Mouse (Mus musculus) MEL (cell line): Measurements from ENCODE around the gene Atp1a2. TPM values are rescaled to one million over a fixed set of nuclear protein-coding genes. Genes with fewer than 3 reads are reported as not detected.

ENCODE experiments used
- DNase-seq: peaks from one replicate; pipeline ENCODE4 v3.0.0; 2011; ENCODE audit warnings: low read depth, low spot score
- H3K27ac ChIP-seq: 2 replicates; pipeline ENCODE4 v1.5.1; 2012; ENCODE audit warnings: low read depth, mild to moderate bottlenecking, control low read depth, low read length, moderate library complexity; ENCODE audit not compliant: control insufficient read depth
- H3K27me3 ChIP-seq, 2 experiments: fragments of 150-350 bp in 1 of 2; sonication (generic) in 1 of 2; 2 replicates each; pipeline ENCODE4 v1.6.1; 2012; ENCODE audit warnings: low read length in 2 of 2, mild to moderate bottlenecking in 2 of 2, improper control_type of control experiment in 1 of 2, moderate library complexity in 1 of 2; ENCODE audit not compliant: insufficient read depth in 2 of 2, control insufficient read depth in 1 of 2
- H3K36me3 ChIP-seq, 2 experiments: 2 replicates each; pipeline ENCODE4 v1.6.1; 2012 to 2014; ENCODE audit warnings: low read length in 2 of 2, improper control_type of control experiment in 1 of 2, inconsistent platforms in 1 of 2, mild to moderate bottlenecking in 1 of 2; ENCODE audit not compliant: insufficient read depth in 2 of 2, control insufficient read depth in 1 of 2
- H3K4me1 ChIP-seq, 2 experiments: fragments of 150-350 bp in 1 of 2; sonication (generic) in 1 of 2; 2 replicates each; pipeline ENCODE4 v1.6.1; 2012; ENCODE audit warnings: low read length in 2 of 2, improper control_type of control experiment in 1 of 2, mild to moderate bottlenecking in 1 of 2; ENCODE audit not compliant: insufficient read depth in 2 of 2, control insufficient read depth in 1 of 2
- H3K4me3 ChIP-seq, 2 experiments: fragments of 150-350 bp in 1 of 2; sonication (generic) in 1 of 2; 2 replicates each; pipeline ENCODE4 v1.5.1; 2012; ENCODE audit warnings: low read depth in 2 of 2, low read length in 2 of 2, mild to moderate bottlenecking in 2 of 2, moderate library complexity in 2 of 2, control low read depth in 1 of 2, improper control_type of control experiment in 1 of 2; ENCODE audit not compliant: control insufficient read depth in 1 of 2, insufficient read depth in 1 of 2
- H3K79me2 ChIP-seq: 2 replicates; pipeline ENCODE4 v1.6.1; 2012; ENCODE audit warnings: mild to moderate bottlenecking, low read length, moderate library complexity; ENCODE audit not compliant: control insufficient read depth, poor library complexity, insufficient read depth
- H3K9ac ChIP-seq: 2 replicates; pipeline ENCODE4 v1.6.1; 2012; ENCODE audit warnings: low read depth, mild to moderate bottlenecking, control low read depth, low read length, moderate library complexity; ENCODE audit not compliant: control insufficient read depth, poor library complexity, severe bottlenecking
- H3K9me3 ChIP-seq: fragments of 150-350 bp; sonication (generic); replicated peaks from 2 replicates; pipeline ENCODE4 v1.6.1; 2012; ENCODE audit warnings: mild to moderate bottlenecking, low read length, improper control_type of control experiment, moderate library complexity; ENCODE audit not compliant: insufficient read depth
- CHD2 ChIP-seq: IDR thresholded peaks from 2 replicates; pipeline ENCODE4 v1.6.1; 2011; ENCODE audit warnings: low read length, improper control_type of control experiment
- CTCF ChIP-seq, 3 experiments: IDR thresholded peaks in 2 of 3; conservative IDR thresholded peaks in 1 of 3; 2 replicates each; pipeline ENCODE4 v1.5.1; 2011 to 2012; ENCODE audit warnings: low read length in 3 of 3, low read depth in 2 of 3, mild to moderate bottlenecking in 2 of 3, improper control_type of control experiment in 1 of 3, inconsistent platforms in 1 of 3, mixed read lengths in 1 of 3, moderate library complexity in 1 of 3; ENCODE audit not compliant: control insufficient read depth in 1 of 3, insufficient read depth in 1 of 3, poor library complexity in 1 of 3, severe bottlenecking in 1 of 3
- E2F4 ChIP-seq: IDR thresholded peaks from 2 replicates; pipeline ENCODE4 v1.6.1; 2011; ENCODE audit warnings: low read depth, low read length, improper control_type of control experiment, borderline replicate concordance
- GATA1 ChIP-seq: IDR thresholded peaks from 2 replicates; pipeline ENCODE4 v1.6.1; 2011; ENCODE audit warnings: low read depth, low read length, improper control_type of control experiment
- KAT2A ChIP-seq: conservative IDR thresholded peaks from 2 replicates; pipeline ENCODE4 v1.6.1; 2012; ENCODE audit warnings: low read depth, low read length, improper control_type of control experiment, inconsistent platforms
- MAFK ChIP-seq: IDR thresholded peaks from 2 replicates; pipeline ENCODE4 v1.6.1; 2011; ENCODE audit warnings: low read depth, mild to moderate bottlenecking, low read length, improper control_type of control experiment, borderline replicate concordance
- MAX ChIP-seq: IDR thresholded peaks from 2 replicates; pipeline ENCODE4 v1.6.1; 2011; ENCODE audit warnings: low read length, improper control_type of control experiment
- MAZ ChIP-seq: IDR thresholded peaks from 2 replicates; pipeline ENCODE4 v1.6.1; 2012; ENCODE audit warnings: low read depth, mild to moderate bottlenecking, inconsistent platforms, low read length, improper control_type of control experiment
- MYC ChIP-seq: IDR thresholded peaks from 2 replicates; pipeline ENCODE4 v1.6.1; 2011; ENCODE audit warnings: low read depth, mild to moderate bottlenecking, low read length, improper control_type of control experiment, moderate library complexity
- NELFE ChIP-seq: IDR thresholded peaks from 2 replicates; pipeline ENCODE4 v1.6.1; 2011; ENCODE audit warnings: low read depth, low read length, improper control_type of control experiment
- NRF1 ChIP-seq: IDR thresholded peaks from 2 replicates; pipeline ENCODE4 v1.6.1; 2014; ENCODE audit warnings: low read depth, mild to moderate bottlenecking, inconsistent platforms, low read length, improper control_type of control experiment, moderate library complexity; ENCODE audit not compliant: poor library complexity, insufficient read depth, severe bottlenecking
- POLR2AphosphoS2 ChIP-seq: IDR thresholded peaks from 2 replicates; pipeline ENCODE4 v1.6.1; 2011; ENCODE audit warnings: low read length, improper control_type of control experiment
- POLR2AphosphoS5 ChIP-seq: IDR thresholded peaks from 2 replicates; pipeline ENCODE4 v1.6.1; 2012; ENCODE audit warnings: low read depth, borderline replicate concordance, mild to moderate bottlenecking, inconsistent platforms, low read length, moderate library complexity, mixed read lengths
- SIN3A ChIP-seq: IDR thresholded peaks from 2 replicates; pipeline ENCODE4 v1.6.1; 2012; ENCODE audit warnings: low read length, improper control_type of control experiment, inconsistent platforms
- SMC3 ChIP-seq: IDR thresholded peaks from 2 replicates; pipeline ENCODE4 v1.6.1; 2011; ENCODE audit warnings: low read depth, low read length, improper control_type of control experiment
- TAL1 ChIP-seq: IDR thresholded peaks from 2 replicates; pipeline ENCODE4 v1.6.1; 2012; ENCODE audit warnings: mild to moderate bottlenecking, inconsistent platforms, low read length, moderate library complexity, mixed read lengths
- TBP ChIP-seq: IDR thresholded peaks from 2 replicates; pipeline ENCODE4 v1.8.0; 2011; ENCODE audit warnings: low read depth, low read length, improper control_type of control experiment
- TCF12 ChIP-seq: IDR thresholded peaks from 2 replicates; pipeline ENCODE4 v1.6.1; 2014; ENCODE audit warnings: low read depth, mild to moderate bottlenecking, inconsistent platforms, low read length, improper control_type of control experiment, moderate library complexity
- USF1 ChIP-seq: IDR thresholded peaks from 2 replicates; pipeline ENCODE4 v1.6.1; 2014; ENCODE audit warnings: low read depth, mild to moderate bottlenecking, inconsistent platforms, low read length, improper control_type of control experiment, moderate library complexity
- USF2 ChIP-seq, 2 experiments: IDR thresholded peaks; 2 replicates each; pipeline ENCODE4 v1.6.1; 2011 to 2012; ENCODE audit warnings: improper control_type of control experiment in 2 of 2, low read length in 2 of 2, borderline replicate concordance in 1 of 2, inconsistent platforms in 1 of 2, low read depth in 1 of 2, mild to moderate bottlenecking in 1 of 2; ENCODE audit not compliant: insufficient read depth in 1 of 2
- ZC3H11A ChIP-seq: IDR thresholded peaks from 2 replicates; pipeline ENCODE4 v1.6.1; 2012; ENCODE audit warnings: low read depth, mild to moderate bottlenecking, inconsistent platforms, low read length, improper control_type of control experiment
- ZKSCAN1 ChIP-seq: IDR thresholded peaks from 2 replicates; pipeline ENCODE4 v1.6.1; 2012; ENCODE audit warnings: low read depth, mild to moderate bottlenecking, inconsistent platforms, low read length, improper control_type of control experiment, moderate library complexity
- ZMIZ1 ChIP-seq: IDR thresholded peaks from 2 replicates; pipeline ENCODE4 v1.6.1; 2012; ENCODE audit warnings: low read depth, mild to moderate bottlenecking, inconsistent platforms, low read length, improper control_type of control experiment, moderate library complexity
- ZNF384 ChIP-seq: IDR thresholded peaks from 2 replicates; pipeline ENCODE4 v1.6.1; 2012; ENCODE audit warnings: low read depth, mild to moderate bottlenecking, inconsistent platforms, low read length, improper control_type of control experiment
- polyA plus RNA-seq, 2 experiments: library from polyadenylated mRNA; stranded (reverse) in 1 of 2; unstranded in 1 of 2; fragments of >175 nt in 1 of 2; fragments of >200 nt in 1 of 2; gene quantifications; 2 replicates each; pipeline versions ENCODE4 v1.2.1 to v1.2.4; 2012; ENCODE audit warnings: low replicate concordance in 2 of 2, low read depth in 1 of 2; ENCODE audit not compliant: insufficient read length in 2 of 2, insufficient read depth in 1 of 2, missing spikeins in 1 of 2
- total RNA-seq: library from RNA; depleted of rRNA; stranded (reverse); fragments of 300-350 nt; gene quantifications from 2 replicates; pipeline ENCODE4 v1.2.3, GENCODE M21; 2012

Gene Atp1a2
- total and polyA plus RNA-seq, 3 experiments = 0.04 TPM; not detected in 2

DNA sequence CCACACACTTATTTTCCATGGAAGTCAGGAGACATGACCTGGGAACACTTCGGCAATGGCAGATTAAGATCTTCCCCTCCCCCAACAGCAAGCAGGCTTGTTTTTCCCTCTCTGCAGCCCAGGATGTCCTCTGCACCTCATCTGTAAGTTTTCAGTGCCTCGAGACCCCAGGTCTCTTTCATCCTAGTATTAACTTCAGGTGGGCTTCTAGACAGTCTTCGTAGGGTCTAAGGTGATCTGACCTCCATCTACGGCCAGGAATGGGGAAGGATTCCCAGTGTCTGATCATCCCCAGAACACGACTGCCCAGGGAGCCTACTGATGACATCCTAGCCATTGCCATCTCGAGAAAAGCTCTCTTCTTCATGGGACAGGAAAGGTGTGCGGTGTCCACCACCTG, 30.6 kb upstream of the Atp1a2 start:
- DNase-seq = no peak
- H3K27me3 ChIP-seq = peaks cover 0 to 9% of the 10 kb centered on the region in 2 experiments; a peak in 3 of 4 replicates
- H3K9me3 ChIP-seq = no peaks in the 10 kb centered on the region
- TF ChIP-seq MAFK (no peak), MAZ (no peak), TBP (no peak), TAL1 (no peak), CTCF (IDR thresholded peaks at IDR 0.05 in 2 of 3, conservative IDR thresholded peaks at IDR 0.05 in 1 of 3; ENCODE audit: control insufficient read depth in 1 of 3, insufficient read depth in 1 of 3, low read depth in 2 of 3, low read length in 3 of 3, poor library complexity in 1 of 3, severe bottlenecking in 1 of 3) (no peak), ZNF384 (no peak), GATA1 (no peak), CHD2 (no peak), POLR2AphosphoS5 (no peak), MAX (no peak), MYC (no peak), SIN3A (no peak), KAT2A (no peak), NELFE (no peak), POLR2AphosphoS2 (no peak), USF2 (IDR thresholded peaks at IDR 0.05; ENCODE audit: borderline replicate concordance in 1 of 2, insufficient read depth in 1 of 2, low read depth in 1 of 2, low read length in 2 of 2) (no peak), E2F4 (no peak), USF1 (no peak), SMC3 (no peak)
- no peaks in the 10 kb centered on the region for H3K4me1 ChIP-seq
- H3K27ac ChIP-seq = no peak overlapping the region
- H3K79me2 ChIP-seq = no peaks in the 10 kb centered on the region
- no peak overlapping the region for H3K9ac ChIP-seq
- H3K4me3 ChIP-seq = no peak overlapping the region
- H3K36me3 ChIP-seq = no peaks in the 10 kb centered on the region

DNA sequence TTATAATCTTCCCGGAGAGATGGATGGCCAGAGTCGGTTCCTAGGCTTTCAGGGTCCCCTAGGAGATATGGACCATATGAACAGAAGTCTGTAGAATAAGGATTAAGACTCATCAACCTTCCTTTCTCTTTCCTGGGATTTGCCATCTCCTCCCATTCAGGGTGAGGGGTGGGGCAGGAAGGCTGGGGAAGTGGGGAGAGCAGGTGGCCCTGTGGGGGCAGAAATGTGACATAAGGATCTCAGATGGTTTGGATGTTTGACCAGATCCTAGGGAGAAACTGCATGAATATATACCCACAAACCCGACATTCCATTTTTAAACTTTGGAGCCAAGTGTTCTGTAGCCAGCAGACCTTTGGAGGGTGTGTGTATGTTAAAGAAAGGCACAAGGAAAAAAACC, 30.2 kb upstream of the Atp1a2 start:
- Histone ChIP-seq H3K79me2 (no peaks in the 10 kb centered on the region), H3K36me3 (no peaks in the 10 kb centered on the region), H3K9ac (no peak overlapping the region), H3K4me3 (no peak overlapping the region), H3K4me1 (no peaks in the 10 kb centered on the region), H3K27me3 (peaks cover 0 to 9% of the 10 kb centered on the region in 2 experiments; a peak in 2 of 4 replicates), H3K27ac (no peak overlapping the region), H3K9me3 (no peaks in the 10 kb centered on the region)
- DNase-seq = no peak
- no peak for TF ChIP-seq CHD2
- no peak for TF ChIP-seq TCF12
- no peak for TF ChIP-seq MYC
- TF ChIP-seq ZMIZ1 = no peak
- TF ChIP-seq USF1 = no peak
- no peak for TF ChIP-seq MAX
- no peak for TF ChIP-seq ZC3H11A
- no peak for TF ChIP-seq NRF1
- no peak for TF ChIP-seq ZKSCAN1
